Mouse (Mus musculus) liver, embryonic 14.5 days (tissue): ENCODE data around the gene Gm4303.
"Not testable (repeated sequence)": the region's sequence is repeated elsewhere in the genome, so short reads cannot be mapped to it uniquely, and the experiment has no call there.

ENCODE experiments used
- CTCF ChIP-seq: IDR thresholded peaks from 2 replicates; pipeline ENCODE4 v1.5.1; 2016; ENCODE audit warnings: antibody characterized with exemption, low read depth, control low read depth
- EP300 ChIP-seq: IDR thresholded peaks from 2 replicates; pipeline ENCODE4 v1.6.1; 2016; ENCODE audit warnings: antibody characterized with exemption, low read depth

DNA sequence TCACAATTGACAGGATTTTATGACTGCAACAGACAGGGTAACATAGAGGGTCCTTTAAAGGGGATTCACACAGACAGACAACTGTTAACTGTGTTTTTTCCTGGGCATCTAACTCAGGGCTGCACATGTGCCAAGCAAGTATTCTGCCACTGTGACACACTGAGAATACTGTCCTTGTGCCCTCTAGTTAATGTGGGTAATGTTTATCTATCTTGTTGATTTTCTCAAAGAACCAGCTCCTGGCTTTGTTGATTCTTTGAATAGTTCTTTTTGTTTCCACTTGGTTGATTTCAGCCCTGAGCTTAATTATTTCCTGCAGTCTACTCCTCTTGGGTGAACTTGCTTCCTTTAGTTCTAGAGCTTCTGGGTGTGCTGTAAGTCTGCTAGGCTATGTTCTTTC, 45.7 kb upstream of the Gm4303 start:
- not testable (repeated sequence) for TF ChIP-seq CTCF, EP300
